Mouse (Mus musculus) ES-Bruce4 (cell line): Measurements from ENCODE around the gene 2900011O08Rik. TPM values are rescaled to one million over a fixed set of nuclear protein-coding genes. Genes with fewer than 3 reads are reported as not detected.
A peak's percentile ranks its signal among the peaks of the same experiment; 100 is the strongest.

Source experiments
- H3K27ac ChIP-seq: 2 replicates; pipeline ENCODE4 v1.5.1; 2012; ENCODE audit warnings: low read length, inconsistent platforms; ENCODE audit not compliant: insufficient read depth
- H3K27me3 ChIP-seq: 2 replicates; pipeline ENCODE4 v1.6.1; 2012; ENCODE audit warnings: mild to moderate bottlenecking, low read length, inconsistent platforms; ENCODE audit not compliant: control insufficient read depth, poor library complexity, insufficient read depth, severe bottlenecking
- H3K36me3 ChIP-seq: 2 replicates; pipeline ENCODE4 v1.6.1; 2012; ENCODE audit warnings: inconsistent platforms, mild to moderate bottlenecking, low read length, moderate library complexity; ENCODE audit not compliant: control insufficient read depth, poor library complexity, insufficient read depth, severe bottlenecking
- H3K4me1 ChIP-seq: one replicate; pipeline ENCODE4 v1.8.1; 2011; ENCODE audit warnings: low read length; ENCODE audit not compliant: control insufficient read depth, insufficient read depth
- H3K4me3 ChIP-seq: 2 replicates; pipeline ENCODE4 v1.5.1; 2011; ENCODE audit warnings: low read depth, mild to moderate bottlenecking, low read length
- H3K9ac ChIP-seq: 2 replicates; pipeline ENCODE4 v1.6.1; 2012; ENCODE audit warnings: low read depth, mild to moderate bottlenecking, inconsistent platforms; ENCODE audit not compliant: poor library complexity, severe bottlenecking
- H3K9me3 ChIP-seq: replicated peaks from 2 replicates; pipeline ENCODE4 v1.6.1; 2012; ENCODE audit warnings: mild to moderate bottlenecking, low read length, inconsistent platforms; ENCODE audit not compliant: control insufficient read depth, poor library complexity, insufficient read depth, severe bottlenecking
- CTCF ChIP-seq: IDR thresholded peaks from one replicate; pipeline ENCODE4 v1.8.1; 2011; ENCODE audit warnings: low read depth, low read length
- EP300 ChIP-seq: IDR thresholded peaks from 2 replicates; pipeline ENCODE4 v1.6.1; 2011; ENCODE audit warnings: low read depth, low read length; ENCODE audit not compliant: insufficient read depth
- POLR2A ChIP-seq: IDR thresholded peaks from one replicate; pipeline ENCODE4 v1.8.1; 2011; ENCODE audit warnings: low read length; ENCODE audit not compliant: insufficient read depth
- polyA plus RNA-seq: library from polyadenylated mRNA; stranded (reverse); fragments of >200 nt; gene quantifications from 2 replicates; pipeline ENCODE4 v1.2.4, GENCODE M21; 2011; ENCODE audit warnings: low read depth; ENCODE audit not compliant: missing spikeins, insufficient read depth, insufficient read length

Gene 2900011O08Rik
- polyA plus RNA-seq, 1 experiment = 20.0 TPM

DNA sequence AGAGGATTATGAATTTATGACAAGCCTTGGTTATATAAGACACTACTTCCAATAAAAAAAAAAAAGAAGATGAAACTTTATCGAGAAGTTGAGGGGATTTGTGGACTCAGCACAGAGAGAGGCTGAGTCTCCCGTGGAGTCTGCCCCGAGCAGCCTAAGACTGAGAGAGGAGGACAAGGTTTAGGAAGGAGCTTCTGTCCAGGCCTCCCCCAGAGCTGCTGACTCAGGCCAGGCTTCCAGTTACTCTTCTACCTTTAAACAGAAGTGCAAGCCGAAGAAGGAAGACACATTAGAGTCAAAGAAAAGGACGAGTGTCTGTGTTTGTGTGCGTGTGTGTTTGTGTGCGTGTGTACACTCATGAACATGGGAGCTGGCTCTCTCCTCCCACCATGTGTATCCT is 144.4 kb downstream of the 2900011O08Rik start:
- Histone ChIP-seq H3K27ac (no peak overlapping the region), H3K9me3 (no peaks in the 10 kb centered on the region), H3K9ac (no peak overlapping the region), H3K27me3 (no peaks in the 10 kb centered on the region), H3K4me1 (no peaks in the 10 kb centered on the region), H3K36me3 (peaks cover 58% of the 10 kb centered on the region), H3K4me3 (no peak overlapping the region)
- no peak for TF ChIP-seq EP300
- no peak for TF ChIP-seq POLR2A
- no peak for TF ChIP-seq CTCF

DNA sequence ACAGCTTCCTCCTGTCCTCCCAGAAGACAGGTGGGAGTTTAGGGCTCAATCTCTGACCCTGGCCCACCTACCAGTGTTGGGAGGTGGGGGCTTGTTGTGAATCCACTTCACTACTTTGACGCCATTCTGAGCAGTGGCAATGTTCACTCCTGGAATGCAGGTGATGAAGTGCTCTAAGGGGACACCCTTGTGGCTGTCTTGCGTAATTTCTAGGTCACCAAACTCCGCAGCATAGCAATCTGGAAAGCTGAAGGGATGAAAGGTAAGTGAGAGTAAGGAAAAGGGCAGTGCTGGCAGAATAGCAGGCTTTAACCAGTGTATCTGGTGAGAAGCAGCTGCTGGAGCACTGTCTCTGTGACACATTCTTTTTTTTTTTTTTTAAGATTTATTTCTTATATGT is 145.0 kb downstream of the 2900011O08Rik start:
- no peaks in the 10 kb centered on the region for H3K27me3 ChIP-seq
- TF ChIP-seq EP300 (no peak), POLR2A (no peak), CTCF (peak; percentile 5)
- no peak overlapping the region for H3K9ac ChIP-seq
- no peak overlapping the region for H3K27ac ChIP-seq
- peaks cover 58% of the 10 kb centered on the region for H3K36me3 ChIP-seq
- H3K4me1 ChIP-seq = no peaks in the 10 kb centered on the region
- H3K9me3 ChIP-seq = no peaks in the 10 kb centered on the region
- no peak overlapping the region for H3K4me3 ChIP-seq

DNA sequence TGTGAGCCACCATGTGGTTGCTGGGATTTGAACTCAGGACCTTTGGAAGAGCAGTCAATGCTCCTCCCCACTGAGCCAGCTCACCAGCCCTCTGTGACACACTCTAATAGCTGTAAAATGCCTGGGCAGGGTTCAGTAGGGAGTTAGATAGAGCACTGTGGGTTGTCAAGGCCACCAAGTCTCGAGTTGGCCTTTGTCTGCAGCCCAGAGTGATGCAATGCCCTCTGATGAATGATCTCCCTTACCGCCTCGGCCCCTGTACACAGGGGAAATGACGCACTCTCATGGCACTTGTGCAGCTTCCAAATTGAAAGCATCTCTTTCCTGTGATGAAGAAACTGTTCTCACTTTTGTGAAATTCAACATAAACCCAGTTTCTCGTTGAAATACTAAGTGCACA is 145.4 kb downstream of the 2900011O08Rik start:
- no peaks in the 10 kb centered on the region for H3K27me3 ChIP-seq
- H3K27ac ChIP-seq = no peak overlapping the region
- H3K4me3 ChIP-seq = no peak overlapping the region
- no peaks in the 10 kb centered on the region for H3K9me3 ChIP-seq
- H3K4me1 ChIP-seq = no peaks in the 10 kb centered on the region
- peaks cover 63% of the 10 kb centered on the region for H3K36me3 ChIP-seq
- TF ChIP-seq CTCF = no peak
- no peak for TF ChIP-seq POLR2A
- no peak for TF ChIP-seq EP300
- H3K9ac ChIP-seq = no peak overlapping the region

DNA sequence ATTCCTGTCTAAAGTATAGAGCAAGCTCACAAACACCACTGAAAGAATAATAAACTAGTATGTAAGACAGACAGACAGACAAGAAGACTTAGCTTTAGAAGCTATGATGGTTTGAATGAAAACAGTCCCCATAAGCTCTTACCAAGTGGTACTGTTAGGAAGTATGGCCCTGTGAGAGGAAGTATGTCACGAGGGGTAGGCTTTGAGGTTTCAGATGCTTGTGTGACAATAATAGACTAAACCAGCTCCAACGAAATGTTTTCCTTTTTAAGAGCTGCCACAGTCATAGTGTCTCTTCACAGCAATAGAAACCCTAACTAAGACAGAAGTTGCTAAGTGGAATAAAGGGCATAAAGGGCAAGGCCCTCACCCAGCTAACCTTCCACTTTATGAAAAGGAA is 148.6 kb downstream of the 2900011O08Rik start:
- Histone ChIP-seq H3K4me1 (no peaks in the 10 kb centered on the region), H3K9ac (no peak overlapping the region), H3K27ac (no peak overlapping the region), H3K27me3 (no peaks in the 10 kb centered on the region), H3K36me3 (peaks cover 59% of the 10 kb centered on the region), H3K9me3 (no peaks in the 10 kb centered on the region), H3K4me3 (no peak overlapping the region)
- TF ChIP-seq POLR2A (no peak), CTCF (no peak)

DNA sequence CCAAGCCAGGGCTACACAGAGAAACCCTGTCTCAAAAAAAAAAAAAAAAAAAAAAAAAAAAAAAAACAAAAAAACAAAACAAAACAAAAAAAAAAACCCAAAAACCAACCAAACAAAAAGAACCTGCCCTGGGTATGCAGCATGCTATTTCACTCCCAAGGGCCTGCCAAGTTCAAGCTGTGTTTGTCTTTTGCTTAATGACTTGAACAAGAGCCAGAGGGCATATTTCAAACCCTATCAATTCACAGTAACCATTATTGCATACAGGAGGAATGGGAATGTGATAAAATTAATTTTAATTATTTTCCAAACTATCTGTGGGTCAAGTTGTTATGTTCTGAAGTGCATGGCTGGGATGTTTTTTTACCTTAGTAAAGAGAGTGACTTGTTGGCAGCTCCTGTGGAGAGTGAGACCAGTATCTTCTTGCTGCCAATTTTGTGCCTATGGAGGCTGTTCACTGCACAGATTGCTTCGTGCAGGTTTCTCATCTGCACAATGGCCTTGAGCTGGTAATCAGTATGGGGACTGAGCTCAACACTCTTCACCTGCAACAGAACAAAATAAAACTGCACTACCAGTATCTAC is 151.7 kb downstream of the 2900011O08Rik start:
- no peaks in the 10 kb centered on the region for H3K9me3 ChIP-seq
- H3K9ac ChIP-seq = no peak overlapping the region
- H3K4me3 ChIP-seq = no peak overlapping the region
- H3K27ac ChIP-seq = no peak overlapping the region
- peaks cover 68% of the 10 kb centered on the region for H3K36me3 ChIP-seq
- H3K4me1 ChIP-seq = no peaks in the 10 kb centered on the region
- no peak for TF ChIP-seq EP300
- no peak for TF ChIP-seq CTCF
- TF ChIP-seq POLR2A = no peak
- H3K27me3 ChIP-seq = no peaks in the 10 kb centered on the region

DNA sequence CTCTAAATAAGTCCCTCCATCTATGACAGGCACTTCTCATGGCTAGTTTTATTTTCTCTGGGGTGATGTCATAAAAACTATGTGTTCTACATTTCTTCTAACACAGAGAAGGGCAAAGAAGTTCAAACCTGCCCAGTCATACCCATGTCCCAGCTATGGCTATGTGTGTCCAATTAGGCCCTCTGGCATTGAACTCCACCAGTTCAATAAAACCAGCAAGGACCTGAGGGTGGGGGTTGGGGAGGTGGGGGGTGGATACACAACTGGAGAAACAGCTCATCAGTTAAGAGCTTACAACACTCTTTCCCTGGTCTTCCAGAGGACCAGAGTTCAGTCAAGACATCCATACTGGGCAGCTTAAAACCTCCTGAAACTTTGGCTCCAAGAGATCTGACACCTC is 152.7 kb downstream of the 2900011O08Rik start:
- TF ChIP-seq CTCF (no peak), EP300 (no peak), POLR2A (no peak)
- Histone ChIP-seq H3K27me3 (no peaks in the 10 kb centered on the region), H3K4me1 (no peaks in the 10 kb centered on the region), H3K27ac (no peak overlapping the region), H3K9ac (no peak overlapping the region), H3K4me3 (no peak overlapping the region), H3K9me3 (no peaks in the 10 kb centered on the region), H3K36me3 (peaks cover 68% of the 10 kb centered on the region)
